Mouse (Mus musculus) neural tube, embryonic 12.5 days (tissue): ENCODE data around the gene Gm20388. TPM values are rescaled to one million over a fixed set of nuclear protein-coding genes. Genes with fewer than 3 reads are reported as not detected.

Source experiments
- ATAC-seq: fragments of 200-750 bp; cut with Nextera tagmentation; 2 replicates; pipeline ENCODE4 v1.8.0; 2017; ENCODE audit warnings: low read depth, mild to moderate bottlenecking, moderate TSS enrichment, moderate library complexity; ENCODE audit not compliant: low FRiP score
- H3K27ac ChIP-seq: fragments of 300-500 bp; sonication (generic); 2 replicates; pipeline ENCODE4 v1.5.1; 2016
- H3K27me3 ChIP-seq: fragments of 300-500 bp; sonication (generic); replicated peaks from 2 replicates; pipeline ENCODE4 v1.6.1; 2016; ENCODE audit warnings: mild to moderate bottlenecking
- H3K36me3 ChIP-seq: fragments of 300-500 bp; sonication (generic); 2 replicates; pipeline ENCODE4 v1.6.1; 2016; ENCODE audit warnings: mild to moderate bottlenecking
- H3K4me1 ChIP-seq: fragments of 300-500 bp; sonication (generic); 2 replicates; pipeline ENCODE4 v1.6.1; 2016
- H3K4me2 ChIP-seq: fragments of 300-500 bp; sonication (generic); replicated peaks from 2 replicates; pipeline ENCODE4 v1.6.1; 2016; ENCODE audit warnings: mild to moderate bottlenecking
- H3K4me3 ChIP-seq: fragments of 300-500 bp; sonication (generic); 2 replicates; pipeline ENCODE4 v1.5.1; 2016
- H3K9ac ChIP-seq: fragments of 300-500 bp; sonication (generic); 2 replicates; pipeline ENCODE4 v1.6.1; 2016; ENCODE audit warnings: mild to moderate bottlenecking
- H3K9me3 ChIP-seq: fragments of 300-500 bp; sonication (generic); 2 replicates; pipeline ENCODE4 v1.6.1; 2016; ENCODE audit warnings: mild to moderate bottlenecking
- WGBS: fragments of 180-500 bp; shearing (Covaris S2); methylation state at CpG from one replicate; pipeline ENCODE4 v1.1.7; 2016; 5-methylcytosine and 5-hydroxymethylcytosine counted together
- polyA plus RNA-seq: library from polyadenylated mRNA; unstranded; fragments of >200 nt; fragmentation: Nextera tagmentation; extraction: Ambion mirVana; gene quantifications from 2 replicates; pipeline ENCODE4 v1.2.1, GENCODE M21; 2016

Gene Gm20388
- polyA plus RNA-seq, 1 experiment from 2014 or later, result not detected

DNA sequence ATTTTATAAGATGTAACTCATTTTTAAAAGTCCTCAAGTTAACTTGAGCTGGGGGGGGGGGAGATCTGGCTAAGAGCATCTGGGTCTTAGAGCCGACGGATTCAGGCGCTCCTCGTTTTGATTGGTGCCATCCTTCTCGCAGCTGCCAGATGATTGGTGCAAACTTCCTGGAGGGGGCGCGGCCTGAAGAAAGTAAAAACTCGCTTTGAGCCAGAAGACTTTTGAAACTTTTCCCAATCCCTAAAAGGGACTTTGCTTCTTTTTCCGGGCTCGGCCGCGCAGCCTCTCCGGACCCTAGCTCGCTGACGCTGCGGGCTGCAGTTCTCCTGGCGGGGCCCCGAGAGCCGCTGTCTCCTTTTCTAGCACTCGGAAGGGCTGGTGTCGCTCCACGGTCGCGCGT is 1205.3 kb downstream of the Gm20388 start, which contains the start of gene Foxc2:
Foxc2 (plus strand) TSS at position 224 of the 400 bp plus-strand sequence.
- H3K36me3 ChIP-seq, result no peaks in the 10 kb centered on the region
- ATAC-seq, result no peak; the same call in 1 of the 2 replicates
- H3K27ac ChIP-seq, result no peak within 1 kb of the TSS; the same call in 1 of the 2 replicates
- peaks cover 17% of the 10 kb centered on the region for H3K4me1 ChIP-seq
- H3K4me2 ChIP-seq, result peak within 1 kb of the TSS; percentile 72
- H3K9me3 ChIP-seq, result no peaks in the 10 kb centered on the region
- peak within 1 kb of the TSS; percentile 58 for H3K9ac ChIP-seq
- H3K4me3 ChIP-seq, result peak within 1 kb of the TSS; percentile 43
- peaks cover 90% of the 10 kb centered on the region for H3K27me3 ChIP-seq
- 0% methylated on average over 25 of the region's 25 CpGs for WGBS

DNA sequence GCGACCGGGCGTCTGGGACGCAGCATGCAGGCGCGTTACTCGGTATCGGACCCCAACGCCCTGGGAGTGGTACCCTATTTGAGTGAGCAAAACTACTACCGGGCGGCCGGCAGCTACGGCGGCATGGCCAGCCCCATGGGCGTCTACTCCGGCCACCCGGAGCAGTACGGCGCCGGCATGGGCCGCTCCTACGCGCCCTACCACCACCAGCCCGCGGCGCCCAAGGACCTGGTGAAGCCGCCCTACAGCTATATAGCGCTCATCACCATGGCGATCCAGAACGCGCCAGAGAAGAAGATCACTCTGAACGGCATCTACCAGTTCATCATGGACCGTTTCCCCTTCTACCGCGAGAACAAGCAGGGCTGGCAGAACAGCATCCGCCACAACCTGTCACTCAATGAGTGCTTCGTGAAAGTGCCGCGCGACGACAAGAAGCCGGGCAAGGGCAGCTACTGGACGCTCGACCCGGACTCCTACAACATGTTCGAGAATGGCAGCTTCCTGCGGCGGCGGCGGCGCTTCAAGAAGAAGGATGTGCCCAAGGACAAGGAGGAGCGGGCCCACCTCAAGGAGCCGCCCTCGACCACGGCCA is 1206.0 kb downstream of the Gm20388 start:
- Histone ChIP-seq H3K9ac (peak overlapping the region; percentile 58), H3K4me1 (peaks cover 17% of the 10 kb centered on the region), H3K27me3 (peaks cover 91% of the 10 kb centered on the region), H3K4me3 (peak overlapping the region; percentile 43), H3K4me2 (peak overlapping the region; percentile 72), H3K9me3 (no peaks in the 10 kb centered on the region), H3K27ac (no peak overlapping the region; the same call in 1 of the 2 replicates), H3K36me3 (no peaks in the 10 kb centered on the region)
- WGBS, result under 1% methylated on average over 55 of the region's 55 CpGs
- no peak for ATAC-seq

- Histone ChIP-seq H3K4me3 (peak overlapping the region; percentile 43), H3K9me3 (no peaks in the 10 kb centered on the region), H3K4me2 (peak overlapping the region; percentile 72), H3K27ac (0 out of 2 replicates have a peak overlapping the region, but pooled peaks have one; percentile 1), H3K9ac (peak overlapping the region; percentile 58), H3K4me1 (peaks cover 17% of the 10 kb centered on the region), H3K27me3 (peaks cover 93% of the 10 kb centered on the region), H3K36me3 (no peaks in the 10 kb centered on the region)
- under 1% methylated on average over 62 of the region's 62 CpGs for WGBS
- no peak for ATAC-seq
Measured at GRCm38 (mm10) chr8:121117186-121117651, 1206.6 kb downstream of the Gm20388 start.

DNA sequence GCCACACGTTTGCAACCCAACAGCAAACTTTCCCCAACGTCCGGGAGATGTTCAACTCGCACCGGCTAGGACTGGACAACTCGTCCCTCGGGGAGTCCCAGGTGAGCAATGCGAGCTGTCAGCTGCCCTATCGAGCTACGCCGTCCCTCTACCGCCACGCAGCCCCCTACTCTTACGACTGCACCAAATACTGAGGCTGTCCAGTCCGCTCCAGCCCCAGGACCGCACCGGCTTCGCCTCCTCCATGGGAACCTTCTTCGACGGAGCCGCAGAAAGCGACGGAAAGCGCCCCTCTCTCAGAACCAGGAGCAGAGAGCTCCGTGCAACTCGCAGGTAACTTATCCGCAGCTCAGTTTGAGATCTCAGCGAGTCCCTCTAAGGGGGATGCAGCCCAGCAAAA is 1207.3 kb downstream of the Gm20388 start:
- WGBS, result 2% methylated on average over 28 of the region's 28 CpGs
- Histone ChIP-seq H3K4me3 (peak overlapping the region; percentile 43), H3K4me1 (peaks cover 19% of the 10 kb centered on the region), H3K27me3 (peaks cover 94% of the 10 kb centered on the region), H3K4me2 (peak overlapping the region; percentile 72), H3K36me3 (no peaks in the 10 kb centered on the region), H3K27ac (0 out of 2 replicates have a peak overlapping the region, but pooled peaks have one; percentile 1), H3K9ac (peak overlapping the region; percentile 58; the same call in 1 of the 2 replicates), H3K9me3 (no peaks in the 10 kb centered on the region)
- ATAC-seq, result no peak

DNA sequence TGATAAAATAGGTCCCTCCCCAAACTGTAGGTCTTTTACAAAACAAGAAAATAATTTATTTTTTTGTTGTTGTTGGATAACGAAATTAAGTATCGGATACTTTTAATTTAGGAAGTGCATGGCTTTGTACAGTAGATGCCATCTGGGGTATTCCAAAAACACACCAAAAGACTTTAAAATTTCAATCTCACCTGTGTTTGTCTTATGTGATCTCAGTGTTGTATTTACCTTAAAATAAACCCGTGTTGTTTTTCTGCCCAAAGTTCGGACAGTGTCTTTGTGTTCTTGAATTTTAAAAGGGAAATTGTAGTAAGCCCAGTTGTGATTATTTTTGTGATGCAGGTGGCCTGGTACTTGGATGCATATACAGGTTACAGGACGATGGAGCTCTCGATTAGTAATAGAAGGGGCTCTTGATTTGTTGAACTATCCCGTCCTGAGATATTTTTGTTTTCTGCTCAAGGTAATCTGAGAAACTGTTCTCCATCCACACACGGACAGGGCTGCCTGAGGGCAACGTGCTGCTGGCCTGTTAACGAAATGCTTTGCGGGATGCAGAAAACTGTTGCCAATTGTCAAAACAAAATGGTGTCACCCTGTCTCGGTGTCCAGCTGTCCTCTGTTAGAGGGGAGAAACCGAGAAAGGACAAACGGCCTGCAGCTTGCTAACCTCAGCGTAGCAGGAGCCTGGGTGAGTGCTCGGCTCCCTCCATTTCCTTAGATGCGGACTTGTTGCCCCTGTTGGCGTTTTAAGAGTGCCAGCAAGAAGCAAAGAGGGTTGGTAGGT is 1208.2 kb downstream of the Gm20388 start:
- Histone ChIP-seq H3K27me3 (peaks cover 98% of the 10 kb centered on the region), H3K27ac (no peak overlapping the region), H3K4me1 (peaks cover 16% of the 10 kb centered on the region), H3K9me3 (no peaks in the 10 kb centered on the region), H3K36me3 (no peaks in the 10 kb centered on the region), H3K4me3 (peak overlapping the region; percentile 32), H3K4me2 (peak overlapping the region; percentile 38; the same call in 1 of the 2 replicates), H3K9ac (0 out of 2 replicates have a peak overlapping the region, but pooled peaks have one; percentile 58)
- no peak for ATAC-seq
- WGBS, result 2% methylated on average over 18 of the region's 18 CpGs

GRCm38 (mm10) chr8:121119635-121120455 is 1209.2 kb downstream of the Gm20388 start:
- Histone ChIP-seq H3K9me3 (0 out of 2 replicates have a peak, but pooled peaks cover 3% of the 10 kb centered on the region), H3K27me3 (peaks cover 98% of the 10 kb centered on the region), H3K4me1 (peaks cover 21% of the 10 kb centered on the region), H3K4me3 (peak overlapping the region; percentile 32), H3K27ac (no peak overlapping the region), H3K4me2 (peak overlapping the region; percentile 38), H3K36me3 (no peaks in the 10 kb centered on the region), H3K9ac (no peak overlapping the region)
- no peak for ATAC-seq
- WGBS, result 2% methylated on average over 12 of the region's 12 CpGs

- no peak overlapping the region for H3K9ac ChIP-seq
- peaks cover 99% of the 10 kb centered on the region for H3K27me3 ChIP-seq
- H3K4me3 ChIP-seq, result peak overlapping the region; percentile 32
- WGBS, result 4% methylated on average over 17 of the region's 17 CpGs
- peaks cover 23% of the 10 kb centered on the region for H3K4me1 ChIP-seq
- no peaks in the 10 kb centered on the region for H3K36me3 ChIP-seq
- no peak for ATAC-seq
- H3K4me2 ChIP-seq, result peak overlapping the region; percentile 38
- H3K27ac ChIP-seq, result no peak overlapping the region
- 0 out of 2 replicates have a peak, but pooled peaks cover 3% of the 10 kb centered on the region for H3K9me3 ChIP-seq
Measured at GRCm38 (mm10) chr8:121120456-121121419, 1210.1 kb downstream of the Gm20388 start.

GRCm38 (mm10) chr8:121121704-121122103 is 1211.1 kb downstream of the Gm20388 start:
- no peak for ATAC-seq
- 3% methylated on average over 8 of the region's 8 CpGs for WGBS

GRCm38 (mm10) chr8:121122368-121122767 is 1211.7 kb downstream of the Gm20388 start:
- Histone ChIP-seq H3K4me1 (peaks cover 12% of the 10 kb centered on the region; the same call in 1 of the 2 replicates), H3K9ac (no peak overlapping the region), H3K27ac (no peak overlapping the region), H3K9me3 (0 out of 2 replicates have a peak, but pooled peaks cover 3% of the 10 kb centered on the region), H3K27me3 (peaks cover 100% of the 10 kb centered on the region), H3K4me3 (no peak overlapping the region), H3K4me2 (0 out of 2 replicates have a peak overlapping the region, but pooled peaks have one; percentile 3), H3K36me3 (no peaks in the 10 kb centered on the region)
- WGBS, result 2% methylated on average over 7 of the region's 7 CpGs
- no peak for ATAC-seq

More at GRCm38 (mm10) chr8:121121704-121122103, 1211.1 kb downstream of the Gm20388 start:
- no peak overlapping the region for H3K27ac ChIP-seq
- peaks cover 100% of the 10 kb centered on the region for H3K27me3 ChIP-seq
- 0 out of 2 replicates have a peak, but pooled peaks cover 3% of the 10 kb centered on the region for H3K9me3 ChIP-seq
- H3K4me3 ChIP-seq, result no peak overlapping the region
- H3K9ac ChIP-seq, result no peak overlapping the region
- peaks cover 16% of the 10 kb centered on the region; the same call in 1 of the 2 replicates for H3K4me1 ChIP-seq
- peak overlapping the region; percentile 38; the same call in 1 of the 2 replicates for H3K4me2 ChIP-seq
- no peaks in the 10 kb centered on the region for H3K36me3 ChIP-seq

DNA sequence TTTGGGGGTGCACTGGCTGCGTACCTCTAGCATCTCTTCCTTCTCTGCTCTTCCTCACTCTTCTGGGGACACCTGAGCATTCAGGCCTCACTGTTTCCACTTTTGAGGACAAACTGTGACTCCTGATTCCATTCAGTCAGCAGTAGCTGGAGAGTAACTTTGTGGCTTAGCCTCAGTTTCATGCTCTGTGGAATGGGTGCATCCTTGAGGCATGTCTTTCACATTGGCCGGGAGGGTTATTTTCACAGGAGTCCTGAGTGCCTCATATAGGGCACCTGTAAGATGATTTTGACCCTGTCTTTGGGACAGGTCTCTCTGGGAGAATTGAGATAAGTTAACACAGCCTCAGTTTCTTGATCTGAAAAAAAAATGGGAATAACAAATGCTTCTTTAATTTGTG is 1212.5 kb downstream of the Gm20388 start:
- whole genome bisulfite sequencing, result 45% methylated on average over 2 of the region's 2 CpGs
- Histone ChIP-seq H3K36me3 (no peaks in the 10 kb centered on the region), H3K4me1 (peaks cover 14% of the 10 kb centered on the region; the same call in 1 of the 2 replicates), H3K4me3 (no peak overlapping the region), H3K4me2 (no peak overlapping the region), H3K9ac (no peak overlapping the region), H3K27ac (no peak overlapping the region), H3K27me3 (peaks cover 100% of the 10 kb centered on the region), H3K9me3 (0 out of 2 replicates have a peak, but pooled peaks cover 3% of the 10 kb centered on the region)
- no peak for ATAC-seq
